Mouse (Mus musculus): ENCODE data around the gene Fank1.
A peak's percentile ranks its signal among the peaks of the same experiment; 100 is the strongest.
"Not testable (repeated sequence)": the region's sequence is repeated elsewhere in the genome, so short reads cannot be mapped to it uniquely, and the experiment has no call there.

Gene Fank1

DNA sequence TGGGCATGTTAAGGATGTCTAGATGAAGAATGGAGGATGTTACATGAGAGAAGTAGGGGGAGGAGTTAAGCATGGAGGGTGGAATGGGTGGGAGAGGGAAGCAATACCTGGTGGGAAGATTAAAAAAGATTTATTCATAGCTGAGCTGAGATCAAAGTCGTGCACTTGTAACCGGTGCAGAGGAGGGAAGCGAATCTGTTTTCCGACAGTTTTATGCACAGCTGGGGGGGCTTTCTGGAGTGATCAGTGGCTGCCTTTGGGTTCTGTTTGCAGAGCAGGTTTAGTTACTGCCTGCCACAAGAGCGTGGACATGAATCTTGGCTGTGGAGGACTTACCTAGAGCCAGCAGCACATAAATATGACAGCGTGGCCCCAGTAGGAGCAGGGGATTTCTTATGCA, 65.4 kb downstream of the Fank1 start:
- no peak for DNase-seq

DNA sequence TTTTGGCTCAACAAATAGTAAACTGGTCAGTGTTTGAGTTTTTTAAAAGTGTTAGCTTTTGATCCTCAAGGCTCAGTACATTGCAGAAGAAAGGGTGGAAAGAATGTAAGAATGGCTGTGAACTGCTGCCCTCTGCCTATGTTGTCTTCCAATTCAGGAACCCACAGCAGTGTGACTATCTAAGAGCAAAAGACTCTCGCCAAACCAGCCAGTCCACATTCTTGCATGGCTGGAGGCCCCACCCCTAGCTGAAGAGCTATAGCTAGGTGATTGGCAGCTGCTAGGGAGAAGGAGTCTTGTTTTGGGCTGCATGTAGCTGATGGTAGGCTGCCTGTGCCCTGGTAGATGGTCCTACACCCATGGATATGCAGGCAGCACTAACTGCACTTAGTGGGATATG, 70.5 kb downstream of the Fank1 start:
- no peak for DNase-seq

DNA sequence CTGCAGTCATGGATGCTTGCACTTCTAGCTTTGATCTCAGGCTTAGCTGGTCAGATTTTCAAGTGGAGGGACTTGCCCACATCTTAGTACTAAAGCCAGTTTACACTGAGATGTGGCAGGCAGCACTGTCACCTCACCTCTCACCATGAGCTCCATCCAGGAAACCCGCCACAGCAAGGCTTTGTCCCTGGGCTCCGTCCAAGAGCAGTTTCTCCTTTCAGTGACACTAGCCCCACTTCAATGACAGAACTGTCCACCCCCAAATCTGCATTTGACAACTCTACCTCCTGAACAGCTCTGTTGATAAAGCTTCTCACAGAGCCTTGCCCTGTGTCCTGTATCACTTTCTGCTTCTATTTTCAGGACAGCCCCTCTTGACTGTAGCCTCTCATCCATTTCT, 71.5 kb downstream of the Fank1 start:
- DNase-seq, result no peak

DNA sequence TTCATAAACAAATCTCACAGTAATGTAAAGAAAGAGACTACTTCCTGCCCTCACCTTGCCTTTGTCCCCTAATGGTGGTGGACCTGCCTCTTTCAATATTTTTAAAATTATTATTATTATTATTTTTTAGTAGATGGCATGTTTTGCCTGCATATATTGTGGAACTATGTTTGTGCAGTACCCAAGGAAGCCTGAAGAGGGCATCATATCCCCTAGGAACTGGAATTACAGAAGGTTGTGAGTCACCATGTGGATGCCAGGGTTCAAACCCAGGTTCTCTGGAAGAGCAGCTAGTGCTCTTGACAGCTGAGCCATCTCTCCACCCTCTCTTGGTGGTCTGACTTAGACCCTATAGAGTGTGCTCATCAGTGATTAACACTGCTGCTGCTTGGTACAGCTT, 74.1 kb downstream of the Fank1 start:
- DNase-seq, result no peak

DNA sequence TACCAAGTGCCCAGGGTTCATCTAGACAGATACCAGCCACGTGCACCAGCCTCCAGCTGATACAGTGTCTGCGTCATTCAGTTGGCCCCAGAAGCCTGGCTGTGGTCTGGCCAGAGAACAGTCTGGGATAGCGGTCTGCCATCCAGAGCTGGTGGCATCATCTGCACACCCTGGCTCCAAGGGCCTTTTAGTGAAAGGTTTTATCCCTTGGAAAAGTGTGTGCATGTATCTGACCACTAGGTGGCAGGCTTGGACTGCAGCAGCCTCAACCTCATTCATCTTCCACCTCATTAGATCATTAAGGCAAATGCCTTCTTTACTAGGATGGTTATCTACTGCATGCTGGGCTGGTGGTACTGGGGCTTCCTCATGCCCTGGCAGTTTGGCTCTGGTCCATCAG, 79.6 kb downstream of the Fank1 start:
- DNase-seq, result peak; percentile 65

DNA sequence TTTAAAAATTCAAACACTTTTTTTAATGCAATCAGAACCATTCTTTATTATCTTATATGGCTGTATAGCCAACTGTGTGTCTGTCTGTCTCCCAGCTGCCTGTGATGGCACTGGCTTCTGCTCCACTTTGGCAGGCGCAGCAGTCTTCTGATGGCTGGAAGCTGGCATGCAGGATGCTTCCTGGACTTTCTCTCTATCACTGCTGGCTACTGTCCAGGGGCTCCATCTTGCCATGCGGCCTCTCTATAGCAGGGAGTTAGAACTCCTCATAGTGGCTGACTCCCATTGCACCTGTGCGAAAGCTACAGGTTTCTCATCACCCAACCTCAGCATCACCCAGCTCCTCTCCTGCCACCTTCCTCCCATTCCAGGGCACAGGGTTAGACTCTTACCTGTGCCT, 81.8 kb downstream of the Fank1 start:
- DNase-seq, result peak; percentile 10

DNA sequence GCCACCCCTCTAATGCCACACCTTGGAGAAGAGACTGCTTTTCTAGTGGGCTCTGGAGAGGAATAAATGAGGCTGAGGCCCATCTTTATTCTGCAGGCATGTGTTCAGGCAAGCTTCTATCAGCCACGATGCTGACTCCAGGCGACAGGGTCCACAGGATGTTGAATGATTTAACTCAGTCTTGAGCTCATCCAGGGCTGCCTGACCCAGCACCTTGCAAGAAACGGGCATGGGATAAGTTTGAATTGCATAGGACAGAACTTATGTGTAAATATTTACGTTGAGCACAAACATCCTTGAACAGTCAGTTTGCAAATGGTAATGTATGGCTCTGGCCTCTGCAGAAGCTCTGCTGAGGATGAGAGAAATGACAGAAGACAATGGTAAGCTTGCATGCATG, 82.9 kb downstream of the Fank1 start:
- DNase-seq, result no peak

DNA sequence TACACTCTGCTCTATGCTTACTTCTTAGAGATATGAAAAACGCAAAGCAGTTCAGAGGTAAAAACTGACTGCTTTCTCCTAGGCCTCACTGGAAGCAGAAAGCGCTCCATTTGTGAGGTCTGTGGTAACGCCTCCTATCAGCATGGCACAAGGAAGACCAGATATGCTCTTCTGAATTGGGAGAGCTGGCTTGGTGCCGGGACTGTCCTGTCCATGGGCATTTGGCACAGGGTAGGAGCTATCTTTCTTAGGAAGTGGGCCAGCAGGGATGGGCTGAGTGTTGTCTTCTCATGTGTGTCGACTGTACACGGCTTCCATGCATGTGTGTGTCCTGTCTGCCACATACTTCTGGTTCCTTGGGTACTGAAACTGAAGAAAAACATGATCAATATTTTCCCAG, 85.6 kb downstream of the Fank1 start:
- no peak for DNase-seq

DNA sequence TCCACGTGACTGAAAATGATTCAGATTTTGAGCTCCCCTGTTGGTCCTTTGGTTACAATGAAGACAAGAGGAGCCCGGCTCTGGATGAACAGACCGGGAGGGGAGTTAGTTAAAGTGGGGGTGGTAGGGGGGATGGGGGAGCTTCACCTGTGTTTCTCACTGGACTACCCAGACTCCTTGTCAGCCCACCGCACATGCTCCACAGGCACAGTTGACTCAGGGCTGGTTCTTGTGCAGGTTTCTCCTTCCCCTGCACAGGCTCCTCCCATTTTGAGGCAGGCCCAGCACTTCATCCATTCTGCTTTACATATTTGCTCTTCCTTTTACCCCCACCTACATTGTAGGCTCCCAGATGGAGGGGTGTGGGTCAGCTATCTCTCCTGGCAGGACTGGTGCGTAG, 86.1 kb downstream of the Fank1 start:
- DNase-seq, result no peak

DNA sequence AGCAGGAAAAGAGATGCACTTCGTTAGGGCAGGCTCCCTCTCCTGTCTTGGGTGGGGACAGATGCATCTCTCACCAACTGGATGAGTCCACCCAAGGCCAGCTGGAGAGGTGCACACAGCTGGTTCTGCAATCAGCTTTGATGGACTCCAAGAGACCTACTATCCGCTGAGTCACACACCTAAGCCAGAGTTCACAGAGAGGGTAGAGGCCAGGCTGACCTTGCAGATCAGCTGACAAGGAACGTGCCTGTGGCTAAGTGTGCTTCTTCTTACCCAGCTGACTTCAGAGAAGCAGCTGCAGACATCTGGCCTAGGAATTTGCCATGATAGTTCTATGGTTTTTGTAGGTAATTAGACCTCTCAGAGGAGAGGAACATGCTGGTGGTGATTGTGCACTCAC, 86.5 kb downstream of the Fank1 start:
- no peak for DNase-seq

DNA sequence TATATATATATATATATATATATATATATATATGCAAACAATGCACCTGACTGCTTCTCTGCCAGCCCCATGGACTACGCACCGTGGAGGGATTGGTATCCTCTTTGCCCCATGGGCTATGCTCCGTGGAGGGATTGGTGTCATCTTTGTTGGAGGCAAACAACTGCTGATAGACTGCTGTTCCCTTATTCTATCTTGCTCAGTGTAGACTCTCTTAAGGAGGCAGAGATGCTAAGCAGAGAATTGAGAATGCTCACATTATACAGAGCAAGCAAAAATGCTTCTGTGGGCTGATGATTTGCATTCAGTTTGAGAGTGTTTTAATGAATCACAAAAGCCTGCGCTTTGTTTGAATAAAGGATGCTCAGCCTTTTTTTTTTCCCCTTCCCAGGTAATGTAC, 87.0 kb downstream of the Fank1 start:
- no peak for DNase-seq

DNA sequence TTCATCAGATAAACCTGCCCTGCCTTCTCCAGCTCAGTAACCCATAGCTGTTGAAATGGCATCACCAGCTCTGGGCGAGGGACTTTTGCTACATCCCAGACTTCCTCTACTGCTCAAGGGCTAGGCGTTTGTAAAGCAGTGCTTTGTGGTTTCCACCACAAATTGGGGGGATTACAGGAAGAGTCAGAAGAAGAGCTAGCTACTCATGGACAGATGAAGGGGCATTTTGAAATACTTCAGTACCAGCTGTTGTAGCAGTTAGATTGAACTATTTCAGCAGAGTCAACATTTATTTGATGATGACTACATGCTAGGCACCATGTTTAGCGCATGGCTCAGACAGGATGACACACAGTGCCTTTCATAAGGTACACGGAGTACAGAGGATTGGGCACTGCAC, 93.6 kb downstream of the Fank1 start:
- no peak for DNase-seq

DNA sequence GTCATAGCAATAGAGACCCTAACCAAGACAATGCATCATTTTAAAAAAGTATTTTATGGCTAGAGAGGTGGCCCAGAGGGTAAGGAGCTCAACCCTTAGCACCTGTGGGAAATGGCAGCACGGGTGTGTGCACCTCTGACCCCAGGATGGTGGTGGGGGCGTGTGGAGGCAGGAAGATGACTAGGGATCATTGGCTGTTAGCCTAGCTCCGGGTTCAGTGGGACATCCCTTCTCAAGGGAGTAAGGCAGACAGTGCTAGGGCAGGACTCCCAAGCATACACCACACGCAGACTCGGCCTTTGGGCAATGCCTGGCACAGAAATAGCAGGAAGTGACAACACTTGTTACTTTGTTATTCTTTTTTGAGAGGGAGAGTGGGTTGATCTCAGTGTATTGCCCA, 96.0 kb downstream of the Fank1 start:
- no peak for DNase-seq

DNA sequence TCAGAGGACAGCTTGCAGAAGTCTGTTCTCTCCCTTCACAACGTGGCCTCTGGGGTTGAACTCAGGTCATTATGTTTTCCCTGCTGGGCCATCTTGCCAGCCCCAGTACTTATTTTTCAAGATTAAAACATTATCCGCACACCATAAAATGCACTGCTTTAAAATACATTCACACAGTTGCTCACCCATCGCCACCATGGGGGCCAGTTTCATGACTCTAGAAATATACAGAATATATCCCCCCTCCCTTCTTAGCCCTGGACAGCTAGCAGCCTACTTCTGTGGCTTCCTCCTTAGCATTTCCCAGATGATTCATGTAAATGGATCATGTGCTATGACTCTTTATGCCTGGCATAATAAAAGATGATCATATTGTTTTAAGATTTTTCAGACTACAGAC, 99.5 kb downstream of the Fank1 start:
- no peak for DNase-seq

DNA sequence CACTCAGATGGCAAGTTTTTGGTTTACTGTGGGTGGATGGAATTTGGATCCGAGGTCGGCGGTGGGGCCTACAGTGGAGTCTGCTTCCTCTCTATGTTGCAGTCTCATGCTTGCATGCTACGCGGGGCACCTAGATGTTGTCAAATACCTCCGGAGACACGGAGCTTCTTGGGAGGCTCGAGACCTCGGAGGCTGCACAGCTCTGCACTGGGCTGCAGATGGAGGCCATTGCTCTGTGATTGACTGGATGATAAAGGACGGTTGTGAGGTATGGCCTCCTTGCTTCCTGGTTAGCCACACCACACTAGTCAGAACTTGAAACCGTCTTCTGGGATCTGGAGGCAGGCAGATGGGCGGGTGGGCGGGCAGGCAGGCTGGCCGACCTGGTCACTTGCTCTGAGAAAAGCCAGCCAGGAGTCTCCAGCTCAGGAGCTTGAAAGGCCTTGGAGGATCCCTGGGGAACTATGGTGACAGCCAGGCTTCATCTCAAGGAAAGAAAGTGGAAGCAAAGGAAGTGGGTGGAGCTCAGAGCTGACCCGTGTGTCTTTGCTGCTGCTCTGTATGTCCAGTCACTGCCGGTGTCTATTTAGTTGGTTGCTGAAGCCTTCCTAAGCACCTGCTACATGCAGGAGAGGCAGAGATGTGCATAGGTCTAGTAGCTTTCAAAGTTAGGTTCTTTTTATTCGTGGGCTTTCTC, 100.1 kb downstream of the Fank1 start:
- no peak for DNase-seq

DNA sequence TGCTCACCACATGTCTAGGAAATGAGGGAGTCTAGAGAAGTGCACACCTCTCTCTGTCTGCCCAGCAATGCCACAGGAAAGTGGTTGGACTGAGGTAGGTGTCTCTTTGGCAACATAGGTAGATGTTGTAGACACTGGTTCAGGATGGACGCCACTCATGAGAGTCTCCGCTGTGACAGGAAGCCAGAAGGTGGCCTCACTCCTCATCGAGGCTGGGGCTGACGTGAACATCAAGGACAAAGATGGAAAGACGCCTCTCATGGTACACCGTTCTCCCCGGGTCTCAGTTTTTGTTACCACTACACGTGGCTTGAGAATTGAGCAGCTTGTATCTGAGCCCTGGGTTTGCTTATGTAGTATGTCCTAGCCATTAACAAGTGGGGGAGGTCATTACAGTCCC, 103.1 kb downstream of the Fank1 start:
- no peak for DNase-seq

DNA sequence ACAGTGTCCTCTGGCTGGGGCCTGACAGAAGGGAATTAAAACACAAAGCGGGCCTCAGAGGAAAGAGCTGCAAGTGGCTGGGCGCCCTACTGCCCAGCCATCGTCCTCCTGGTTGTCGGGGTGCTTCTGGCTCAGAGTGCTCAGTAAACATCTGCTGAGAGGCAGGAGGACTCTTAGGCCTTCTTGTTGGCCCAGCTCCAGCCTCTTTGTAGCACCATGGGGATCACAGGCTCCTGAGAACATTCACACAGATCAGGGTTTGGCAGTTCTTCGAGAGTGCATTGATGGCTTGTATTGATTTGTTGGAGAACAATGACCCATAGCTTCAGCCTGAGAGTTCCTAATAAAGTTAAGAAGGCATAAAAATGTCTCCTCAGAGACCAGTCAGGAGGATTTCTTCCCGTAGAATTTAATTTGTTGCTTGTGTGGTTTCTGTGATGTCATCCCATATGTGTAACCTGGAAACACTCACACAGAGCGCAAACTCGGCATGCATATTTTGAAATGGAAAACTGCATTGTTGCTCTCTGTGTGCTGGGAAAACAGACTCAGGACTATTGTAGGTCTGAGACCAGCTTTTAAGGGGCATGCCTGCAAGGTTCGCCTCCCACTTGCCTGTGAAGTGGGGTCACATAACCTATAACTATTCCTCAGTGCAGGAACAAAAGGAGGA, 108.2 kb downstream of the Fank1 start:
- DNase-seq, result not testable (repeated sequence)

DNA sequence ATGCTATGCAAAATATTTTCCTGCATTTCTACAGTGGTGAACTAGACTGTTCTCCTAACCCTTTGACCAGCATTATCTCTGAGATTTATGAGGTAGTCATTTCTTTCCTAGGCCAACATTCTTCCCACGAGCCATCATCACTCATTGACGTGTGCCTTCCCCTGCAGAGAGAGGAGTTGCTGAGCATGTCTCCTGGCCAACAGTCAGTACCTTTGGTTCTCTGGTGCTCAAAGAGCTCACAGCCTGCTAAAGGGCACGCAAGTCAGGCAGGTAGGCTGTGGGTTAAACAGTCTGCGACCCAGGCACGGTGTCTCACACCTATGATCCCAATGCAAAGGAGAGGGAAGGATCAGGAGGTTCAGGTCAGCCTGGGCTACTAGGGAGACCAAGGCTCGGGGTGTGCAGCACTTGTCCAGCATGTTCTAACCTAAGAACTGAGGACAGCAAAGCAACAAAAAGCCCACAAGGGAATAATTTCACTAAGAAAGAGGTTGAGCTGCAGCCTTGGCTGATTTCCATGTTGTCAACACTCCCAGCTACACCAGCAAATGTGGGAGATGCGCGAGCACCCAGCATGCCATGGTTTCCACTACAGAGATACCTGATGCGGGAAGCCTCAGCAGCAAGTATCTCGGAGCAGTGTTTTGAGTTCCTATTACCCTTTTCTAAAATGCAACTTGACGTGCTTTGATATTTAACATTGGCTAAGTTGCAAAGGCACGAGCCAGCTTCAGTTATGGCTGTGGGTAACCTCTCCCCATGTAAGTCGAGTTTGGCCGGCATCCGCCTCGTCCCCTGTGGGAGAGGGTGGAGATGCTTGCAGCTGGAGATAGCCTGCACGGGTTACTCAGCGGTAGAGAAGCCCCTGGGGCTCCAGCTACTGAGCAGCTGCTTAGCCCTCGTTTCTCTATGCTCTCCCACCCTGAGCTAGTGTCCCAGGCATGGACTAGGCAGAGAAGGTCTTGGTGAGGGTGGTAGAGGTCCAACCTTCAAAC, 112.6 kb downstream of the Fank1 start:
- no peak for DNase-seq

DNA sequence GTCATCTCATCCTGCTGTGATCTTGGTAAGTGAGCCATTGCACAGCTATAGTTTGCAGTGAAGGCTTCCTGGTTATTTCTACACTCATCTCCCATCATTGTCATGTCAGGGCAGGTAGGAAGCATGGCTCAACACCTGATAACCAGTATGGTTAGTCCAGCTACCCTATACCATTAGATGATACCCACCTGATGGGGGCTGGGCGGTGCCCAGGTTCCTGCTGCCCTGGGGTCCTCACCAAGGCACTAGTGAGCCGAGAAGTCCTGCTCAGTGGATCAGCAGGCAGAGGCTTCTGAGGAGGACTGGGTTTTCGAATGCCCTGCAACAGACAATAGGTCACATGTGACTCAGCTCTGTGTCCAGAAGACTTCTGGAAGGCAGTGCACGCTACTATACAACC, 113.3 kb downstream of the Fank1 start:
- no peak for DNase-seq

DNA sequence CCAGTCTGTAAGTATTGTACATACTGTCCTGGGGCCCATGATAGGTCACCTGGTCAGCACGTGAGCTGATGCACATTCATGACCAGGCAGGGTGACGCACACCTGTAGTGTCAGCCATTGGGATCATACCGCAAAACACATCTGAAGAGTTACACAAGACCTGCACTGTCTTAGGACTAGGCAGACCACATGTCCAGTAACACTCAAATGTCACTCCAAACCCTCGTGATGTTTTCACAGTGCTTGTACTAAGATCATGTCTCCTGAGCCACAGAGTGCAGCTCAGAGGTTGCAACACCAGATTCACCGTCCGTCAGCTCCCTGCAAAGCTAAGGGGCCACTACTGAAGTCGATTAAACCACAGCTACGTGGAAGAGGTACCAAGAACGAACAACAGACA, 114.6 kb downstream of the Fank1 start:
- DNase-seq, result no peak

DNA sequence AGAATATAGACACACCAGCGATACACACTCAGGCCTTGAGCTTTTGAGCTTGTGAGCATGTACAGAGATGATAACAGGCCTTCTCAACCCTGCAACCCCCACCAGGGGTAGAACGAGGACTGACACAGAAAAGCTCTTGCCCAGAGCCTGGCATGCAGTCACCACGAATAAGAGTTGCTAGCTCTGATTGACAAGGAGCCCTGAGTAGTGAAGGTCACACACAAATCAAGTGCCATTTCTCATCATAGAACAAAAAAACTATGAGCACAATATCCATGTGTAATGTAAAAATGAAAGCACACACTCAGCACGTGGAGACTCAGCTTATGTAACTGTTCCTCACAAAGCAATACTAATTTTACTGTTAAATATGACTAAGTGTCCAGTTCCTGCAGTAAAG, 115.1 kb downstream of the Fank1 start:
- DNase-seq, result no peak

DNA sequence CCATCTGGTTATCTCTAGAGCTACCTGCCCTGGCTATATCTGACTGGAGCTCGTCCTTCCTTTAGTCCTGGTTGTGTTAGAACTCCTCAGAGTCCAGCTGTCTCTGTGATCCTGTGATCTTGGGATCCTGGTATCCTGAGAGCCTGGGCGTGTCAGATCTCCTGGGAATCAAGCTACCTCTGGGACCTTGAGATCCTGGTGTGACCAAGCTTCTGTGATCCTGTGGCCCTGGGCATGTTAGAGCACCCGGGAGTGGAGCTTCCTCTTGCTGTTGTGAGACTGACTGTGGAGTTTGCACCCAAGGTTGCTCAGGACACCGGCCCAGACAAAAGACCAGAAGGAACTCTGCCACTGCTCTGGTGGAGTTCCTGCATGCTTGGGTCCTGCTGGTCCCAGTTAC, 122.7 kb downstream of the Fank1 start:
- DNase-seq, result no peak

DNA sequence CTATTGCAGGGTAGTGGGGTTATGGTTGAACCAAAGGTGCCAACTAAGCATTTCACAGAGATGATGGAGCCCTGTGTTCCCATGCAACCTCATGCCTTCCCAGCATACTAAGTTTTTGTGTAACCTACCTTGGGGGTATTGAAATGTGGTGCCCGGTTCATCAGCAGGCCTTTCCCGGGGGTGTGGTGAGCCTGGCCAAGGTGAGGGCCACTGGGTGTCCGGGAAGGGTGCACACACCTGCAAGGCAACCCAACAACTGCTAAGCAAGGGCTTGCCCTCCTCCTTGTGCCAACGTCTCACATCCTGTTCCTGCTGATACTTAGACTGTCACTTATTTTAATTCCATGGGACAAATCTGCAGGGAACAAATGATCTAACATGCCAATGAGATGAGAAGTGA, 132.3 kb downstream of the Fank1 start:
- DNase-seq, result no peak

DNA sequence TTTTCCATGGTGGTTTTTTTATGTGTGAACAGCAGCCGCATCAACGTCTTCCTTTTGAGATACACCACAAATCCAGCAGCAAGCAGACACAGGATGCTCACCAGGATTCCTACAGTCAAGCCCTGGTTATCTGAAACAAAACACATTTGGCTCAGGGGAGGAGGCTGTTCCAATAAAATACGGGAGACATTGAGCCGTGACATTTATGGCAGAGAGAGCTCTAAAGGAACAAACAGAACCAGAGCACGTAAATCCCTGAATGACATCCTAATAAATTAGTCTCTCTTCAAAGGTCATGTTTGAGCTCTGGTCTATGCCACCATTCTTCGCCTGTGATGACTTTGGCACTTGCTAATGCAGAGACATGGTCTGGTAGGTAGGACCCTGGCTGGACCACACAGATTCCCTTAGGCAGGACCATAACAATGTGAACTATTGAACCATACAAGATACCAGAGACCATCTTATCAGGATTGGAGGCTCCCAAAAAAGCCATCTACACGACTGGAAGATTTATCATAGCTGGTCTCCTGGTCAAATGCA, 133.2 kb downstream of the Fank1 start:
- no peak for DNase-seq
